Mouse (Mus musculus): Measurements from ENCODE around the gene Dnajc3. TPM values are rescaled to one million over a fixed set of nuclear protein-coding genes. Genes with fewer than 3 reads are reported as not detected.

Gene Dnajc3
- polyA plus RNA-seq, 1 experiment from 2014 or later: 23.0 TPM

DNA sequence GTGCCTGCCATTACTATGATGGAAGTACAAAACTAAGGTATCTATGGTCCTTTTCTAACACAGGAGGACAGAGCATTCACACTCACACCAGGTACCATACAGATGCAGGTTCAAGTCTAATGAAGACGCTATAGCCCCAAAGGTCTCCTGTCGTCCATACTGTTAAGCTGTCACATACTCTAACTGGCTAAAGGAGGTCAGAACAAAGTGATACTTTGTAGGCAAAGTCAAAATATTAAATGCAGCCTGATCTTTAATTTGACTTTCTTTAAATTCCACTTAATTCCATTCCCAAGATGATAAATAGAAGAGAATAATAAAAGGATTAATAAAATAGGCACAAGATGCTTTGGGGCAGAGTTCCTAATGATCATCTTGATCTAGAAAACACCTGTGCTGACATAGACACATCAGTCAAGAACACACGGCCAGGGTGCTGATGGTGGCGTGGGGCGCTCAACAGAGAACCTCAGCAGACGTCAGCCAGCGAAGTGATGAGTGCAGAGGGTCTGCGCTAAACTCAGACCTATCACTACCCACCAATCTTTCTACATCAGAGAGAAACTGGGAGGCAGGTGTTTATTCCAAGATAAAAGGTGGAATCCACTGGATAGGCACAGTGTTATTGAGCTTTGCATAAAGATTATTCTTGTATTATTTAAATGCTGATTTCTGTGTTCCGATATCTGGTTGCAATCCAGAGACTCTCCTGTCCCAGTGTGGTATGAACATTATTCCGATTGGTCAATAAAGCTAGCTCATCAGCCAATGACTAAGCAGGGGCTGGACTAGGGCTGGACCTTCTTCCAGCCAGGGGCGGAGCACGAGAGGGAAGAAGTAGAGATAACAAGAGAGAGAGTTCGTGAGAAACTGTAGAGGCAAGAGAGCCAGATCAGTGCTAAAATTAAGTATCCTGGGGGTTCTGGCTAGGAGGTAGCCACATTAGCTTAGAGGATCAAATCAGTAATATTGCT is 50.0 kb downstream of the Dnajc3 start:
- no peaks in the 10 kb centered on the region for H3K9me3 ChIP-seq
- 0 out of 2 replicates have a peak, but pooled peaks have one; percentile 3 for ATAC-seq (ENCODE audit: low FRiP score)
- no peak overlapping the region for H3K9ac ChIP-seq
- no peaks in the 10 kb centered on the region for H3K4me1 ChIP-seq
- no peaks in the 10 kb centered on the region for H3K27me3 ChIP-seq
- WGBS: 58% methylated on average over 13 of the region's 13 CpGs
- peaks cover 20% of the 10 kb centered on the region for H3K36me3 ChIP-seq (replicated peaks)
- no peak overlapping the region for H3K27ac ChIP-seq
- H3K4me2 ChIP-seq: 0 out of 2 replicates have a peak overlapping the region, but pooled peaks have one; percentile 3
- no peak overlapping the region for H3K4me3 ChIP-seq (replicated peaks)

DNA sequence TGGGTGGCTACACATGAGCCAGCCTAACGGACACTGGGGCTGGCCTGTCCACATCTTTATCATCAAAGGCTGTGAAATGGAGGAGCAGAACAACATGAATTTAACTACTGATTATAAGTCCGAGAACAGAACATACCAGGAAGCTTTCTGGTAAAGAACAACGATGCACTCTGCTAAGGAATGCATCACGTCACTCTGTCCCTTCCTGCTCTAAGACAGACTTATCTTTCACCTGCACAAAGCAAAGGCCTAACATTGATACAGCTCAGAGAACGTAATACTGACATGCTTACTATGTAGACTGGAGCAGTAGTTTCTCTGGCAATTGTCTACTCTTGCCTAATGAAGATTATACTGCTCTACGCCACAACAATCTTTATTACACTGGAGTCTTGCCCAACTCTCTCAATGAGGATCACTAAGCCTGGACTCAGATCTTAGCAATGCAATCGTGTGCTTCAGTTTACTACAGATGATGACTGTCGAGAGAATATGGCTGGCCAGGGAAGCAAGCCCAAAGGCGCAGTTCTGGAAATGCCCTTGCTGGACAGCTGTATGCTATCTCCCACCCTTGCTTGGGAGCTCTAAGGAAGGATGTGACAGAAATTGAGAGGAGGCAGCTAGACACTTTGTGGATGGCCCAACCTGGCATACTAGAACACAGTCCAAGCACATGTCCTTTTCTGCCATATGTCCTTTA is 57.6 kb downstream of the Dnajc3 start:
- H3K9ac ChIP-seq: no peak overlapping the region
- no peak for ATAC-seq (ENCODE audit: low FRiP score)
- no peak overlapping the region for H3K27ac ChIP-seq
- H3K4me1 ChIP-seq: no peaks in the 10 kb centered on the region
- WGBS: 92% methylated on average over 9 of the region's 9 CpGs
- no peak overlapping the region for H3K4me2 ChIP-seq
- no peaks in the 10 kb centered on the region for H3K27me3 ChIP-seq
- no peak overlapping the region for H3K4me3 ChIP-seq (replicated peaks)
- no peaks in the 10 kb centered on the region for H3K9me3 ChIP-seq
- H3K36me3 ChIP-seq (replicated peaks): peaks cover 46% of the 10 kb centered on the region

DNA sequence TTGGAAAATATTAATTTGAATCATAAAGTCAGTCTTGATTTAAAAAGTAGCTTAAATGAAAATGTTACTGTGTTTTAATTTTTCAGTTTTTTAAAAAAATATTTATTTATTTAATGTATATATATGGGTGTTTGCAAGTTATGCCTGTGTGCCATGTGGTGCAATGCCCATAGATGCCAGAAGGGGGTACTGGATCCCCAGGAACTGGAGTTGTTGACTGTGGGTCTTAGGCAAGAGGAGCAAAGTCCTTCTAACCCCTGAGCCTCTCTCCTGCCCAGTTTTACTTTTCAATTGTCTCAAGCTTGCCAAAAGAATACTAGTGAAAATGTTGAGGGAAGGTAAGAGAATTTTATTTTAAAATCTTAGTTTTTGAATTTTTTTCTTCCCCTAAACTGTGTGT is 65.5 kb downstream of the Dnajc3 start:
- peaks cover 7% of the 10 kb centered on the region for H3K4me1 ChIP-seq
- H3K9me3 ChIP-seq: no peaks in the 10 kb centered on the region
- H3K36me3 ChIP-seq (replicated peaks): peaks cover 10% of the 10 kb centered on the region
- no peak overlapping the region for H3K9ac ChIP-seq
- no peak for ATAC-seq (ENCODE audit: low FRiP score)
- no peak overlapping the region for H3K27ac ChIP-seq
- H3K4me2 ChIP-seq: no peak overlapping the region
- no peak overlapping the region for H3K4me3 ChIP-seq (replicated peaks)
- no peaks in the 10 kb centered on the region for H3K27me3 ChIP-seq

DNA sequence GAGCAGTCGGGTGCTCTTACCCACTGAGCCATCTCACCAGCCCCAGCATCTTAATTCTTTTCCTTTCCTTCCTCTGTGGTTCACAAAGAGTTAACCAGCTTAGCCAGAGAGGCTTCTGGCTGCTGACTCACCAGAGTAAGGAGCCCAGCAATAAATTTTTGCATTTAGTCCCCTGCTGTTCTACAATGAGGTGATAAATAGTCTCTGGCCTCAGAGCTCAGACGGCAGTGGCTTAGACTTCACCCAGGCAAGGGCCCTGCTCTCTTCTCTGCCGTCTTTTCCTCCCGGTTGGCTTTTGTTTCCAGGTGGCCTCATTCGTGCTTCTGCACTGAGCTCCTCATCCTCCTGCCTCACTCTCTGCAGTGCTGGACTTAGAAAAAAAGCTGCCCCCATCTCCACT is 68.1 kb downstream of the Dnajc3 start:
- H3K4me3 ChIP-seq (replicated peaks): 0 out of 2 replicates have a peak overlapping the region, but pooled peaks have one; percentile 10
- peaks cover 7% of the 10 kb centered on the region for H3K4me1 ChIP-seq
- no peak for ATAC-seq (ENCODE audit: low FRiP score)
- 0 out of 2 replicates have a peak overlapping the region, but pooled peaks have one; percentile 46 for H3K27ac ChIP-seq
- H3K9ac ChIP-seq: no peak overlapping the region
- 14% methylated on average over 5 of the region's 5 CpGs for WGBS
- H3K27me3 ChIP-seq: no peaks in the 10 kb centered on the region
- H3K36me3 ChIP-seq (replicated peaks): peaks cover 5% of the 10 kb centered on the region
- peak overlapping the region; percentile 75 for H3K4me2 ChIP-seq
- H3K9me3 ChIP-seq: no peaks in the 10 kb centered on the region

DNA sequence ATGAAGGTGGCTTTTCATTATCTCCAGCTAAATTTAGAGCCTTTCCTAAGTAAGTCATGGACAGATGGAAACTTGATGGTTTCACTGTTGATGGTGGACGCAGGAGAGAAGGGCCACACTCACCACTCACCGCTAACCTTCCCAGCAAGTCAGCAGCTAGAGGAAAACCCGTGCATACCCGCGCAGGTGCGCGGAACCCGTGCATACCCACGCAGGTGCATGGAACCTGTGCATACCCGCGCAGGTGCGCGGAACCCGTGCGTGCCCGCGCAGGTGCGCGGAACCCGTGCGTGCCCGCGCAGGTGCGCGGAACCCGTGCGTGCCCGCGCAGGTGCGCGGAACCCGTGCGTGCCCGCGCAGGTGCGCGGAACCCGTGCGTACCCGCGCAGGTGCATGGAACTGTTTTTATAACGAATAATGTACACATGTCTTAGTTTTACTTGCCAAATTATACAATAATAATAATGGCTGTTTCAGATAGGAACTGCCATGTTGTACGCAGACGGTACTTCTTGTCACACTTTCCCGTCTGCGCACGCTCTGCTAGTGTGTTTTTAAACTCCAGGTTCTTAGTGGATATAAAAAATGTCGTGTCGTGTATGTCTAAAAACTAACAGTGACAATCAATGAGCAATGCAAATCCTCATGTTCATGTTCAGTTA is 68.8 kb downstream of the Dnajc3 start:
- Histone ChIP-seq H3K4me2 (peak overlapping the region; percentile 75), H3K4me1 (peaks cover 7% of the 10 kb centered on the region), H3K9me3 (no peaks in the 10 kb centered on the region), H3K36me3 (replicated peaks) (no peaks in the 10 kb centered on the region), H3K27me3 (no peaks in the 10 kb centered on the region), H3K4me3 (replicated peaks) (peak overlapping the region; percentile 49), H3K9ac (peak overlapping the region; percentile 43), H3K27ac (no peak overlapping the region)
- 2% methylated on average over 49 of the region's 49 CpGs for WGBS
- ATAC-seq (ENCODE audit: low FRiP score): no peak

DNA sequence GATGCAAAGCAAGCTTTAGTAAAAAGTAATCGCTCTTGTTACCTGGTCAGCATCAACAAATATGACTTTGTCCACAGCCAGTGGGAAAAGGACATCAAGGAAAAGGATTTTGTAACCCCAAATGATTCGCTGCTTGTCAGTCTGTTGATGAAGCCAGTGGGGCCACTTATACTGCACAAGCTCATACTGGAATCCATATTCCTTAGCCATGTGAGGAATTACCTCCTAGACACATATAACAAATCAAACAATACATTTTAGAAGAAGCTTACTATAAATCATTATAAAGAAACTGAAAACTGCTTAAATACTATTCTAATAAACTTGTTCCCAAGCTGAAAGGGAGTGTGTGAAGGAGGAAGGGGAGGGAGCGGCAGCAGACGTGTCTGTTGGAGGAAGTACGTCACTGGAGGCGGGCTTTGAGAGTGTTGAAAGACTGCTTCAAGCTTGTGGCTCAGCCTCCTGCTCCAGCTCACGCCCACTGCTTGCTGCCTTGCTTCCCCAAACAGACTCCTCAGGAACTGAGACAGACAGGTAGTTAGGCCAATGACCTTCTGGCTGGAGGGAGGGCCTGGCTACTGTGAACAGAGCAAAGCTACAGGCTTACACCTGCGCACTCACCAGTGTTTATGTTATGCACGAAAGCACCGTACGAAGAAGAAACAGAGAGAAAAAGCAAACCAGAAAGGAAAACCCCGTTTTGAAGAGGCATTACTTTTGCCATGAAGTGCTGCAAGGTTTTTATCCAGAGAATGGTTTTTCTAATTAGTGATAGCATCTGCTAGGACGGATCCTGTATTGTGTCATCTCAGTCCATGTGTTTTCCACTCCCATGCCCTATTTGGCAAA is 69.6 kb downstream of the Dnajc3 start:
- Histone ChIP-seq H3K4me1 (peaks cover 7% of the 10 kb centered on the region), H3K4me2 (peak overlapping the region; percentile 75), H3K36me3 (replicated peaks) (peaks cover 6% of the 10 kb centered on the region; the same call in 1 of the 2 replicates), H3K27ac (peak overlapping the region; percentile 73), H3K4me3 (replicated peaks) (peak overlapping the region; percentile 49), H3K9me3 (no peaks in the 10 kb centered on the region), H3K9ac (peak overlapping the region; percentile 47), H3K27me3 (no peaks in the 10 kb centered on the region)
- peak; percentile 100 for ATAC-seq (ENCODE audit: low FRiP score)
- WGBS: under 1% methylated on average over 13 of the region's 13 CpGs

DNA sequence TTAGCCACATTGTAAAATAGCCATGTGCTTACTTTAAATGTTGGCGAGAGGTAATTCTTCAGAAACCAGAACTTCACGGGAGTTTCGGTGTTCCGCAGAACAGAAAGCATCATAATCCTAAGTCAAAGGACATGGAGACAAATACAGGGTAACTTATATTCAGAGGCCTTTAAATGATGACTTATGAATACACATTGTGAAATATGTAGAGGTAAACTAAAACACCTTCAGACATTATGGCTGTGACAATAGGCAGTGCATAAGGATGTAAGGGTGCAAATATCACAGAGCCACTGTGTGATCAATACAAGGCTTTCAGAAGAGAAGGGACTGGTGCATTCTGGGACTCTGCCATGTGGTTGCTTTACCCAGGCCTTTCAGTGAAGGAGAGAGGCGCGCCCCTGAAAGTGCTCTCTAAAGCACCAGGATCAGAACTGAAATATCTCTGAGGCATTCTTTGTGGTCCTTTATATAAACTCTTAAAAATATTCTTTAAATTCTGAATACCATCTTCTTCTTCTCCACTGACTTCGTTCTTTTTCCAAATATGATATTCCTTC is 70.3 kb downstream of the Dnajc3 start:
- H3K27ac ChIP-seq: peak overlapping the region; percentile 73; the same call in 1 of the 2 replicates
- H3K27me3 ChIP-seq: no peaks in the 10 kb centered on the region
- WGBS: 50% methylated on average over 7 of the region's 7 CpGs
- no peaks in the 10 kb centered on the region for H3K9me3 ChIP-seq
- peak overlapping the region; percentile 49 for H3K4me3 ChIP-seq (replicated peaks)
- peak overlapping the region; percentile 47; the same call in 1 of the 2 replicates for H3K9ac ChIP-seq
- peak overlapping the region; percentile 75 for H3K4me2 ChIP-seq
- H3K4me1 ChIP-seq: peaks cover 7% of the 10 kb centered on the region
- H3K36me3 ChIP-seq (replicated peaks): peaks cover 12% of the 10 kb centered on the region; the same call in 1 of the 2 replicates
- ATAC-seq (ENCODE audit: low FRiP score): no peak

DNA sequence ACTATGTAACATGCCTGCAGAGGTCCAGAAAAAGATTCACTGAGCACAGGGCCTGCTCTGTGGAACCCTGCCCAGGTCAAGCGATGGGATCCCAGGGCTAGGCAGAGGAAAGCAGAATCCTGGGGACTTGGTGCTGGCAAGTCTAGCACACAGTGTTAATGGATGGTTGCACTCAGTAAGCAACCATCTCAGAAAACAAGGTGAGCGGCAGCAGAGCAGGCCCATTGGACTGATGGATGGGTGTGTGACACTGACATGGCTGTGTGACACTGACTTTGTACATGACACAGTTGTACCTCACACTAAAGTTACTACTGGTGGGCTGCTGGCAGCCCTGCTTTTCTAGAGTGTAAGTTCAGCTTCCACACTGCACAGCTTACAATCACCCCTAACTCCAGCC is 71.8 kb downstream of the Dnajc3 start:
- Histone ChIP-seq H3K4me1 (peaks cover 7% of the 10 kb centered on the region), H3K9me3 (no peaks in the 10 kb centered on the region), H3K4me2 (no peak overlapping the region), H3K27me3 (no peaks in the 10 kb centered on the region), H3K36me3 (replicated peaks) (peaks cover 12% of the 10 kb centered on the region; the same call in 1 of the 2 replicates), H3K27ac (no peak overlapping the region), H3K4me3 (replicated peaks) (no peak overlapping the region), H3K9ac (no peak overlapping the region)
- WGBS: 100% methylated on average over 2 of the region's 2 CpGs
- no peak for ATAC-seq (ENCODE audit: low FRiP score)

DNA sequence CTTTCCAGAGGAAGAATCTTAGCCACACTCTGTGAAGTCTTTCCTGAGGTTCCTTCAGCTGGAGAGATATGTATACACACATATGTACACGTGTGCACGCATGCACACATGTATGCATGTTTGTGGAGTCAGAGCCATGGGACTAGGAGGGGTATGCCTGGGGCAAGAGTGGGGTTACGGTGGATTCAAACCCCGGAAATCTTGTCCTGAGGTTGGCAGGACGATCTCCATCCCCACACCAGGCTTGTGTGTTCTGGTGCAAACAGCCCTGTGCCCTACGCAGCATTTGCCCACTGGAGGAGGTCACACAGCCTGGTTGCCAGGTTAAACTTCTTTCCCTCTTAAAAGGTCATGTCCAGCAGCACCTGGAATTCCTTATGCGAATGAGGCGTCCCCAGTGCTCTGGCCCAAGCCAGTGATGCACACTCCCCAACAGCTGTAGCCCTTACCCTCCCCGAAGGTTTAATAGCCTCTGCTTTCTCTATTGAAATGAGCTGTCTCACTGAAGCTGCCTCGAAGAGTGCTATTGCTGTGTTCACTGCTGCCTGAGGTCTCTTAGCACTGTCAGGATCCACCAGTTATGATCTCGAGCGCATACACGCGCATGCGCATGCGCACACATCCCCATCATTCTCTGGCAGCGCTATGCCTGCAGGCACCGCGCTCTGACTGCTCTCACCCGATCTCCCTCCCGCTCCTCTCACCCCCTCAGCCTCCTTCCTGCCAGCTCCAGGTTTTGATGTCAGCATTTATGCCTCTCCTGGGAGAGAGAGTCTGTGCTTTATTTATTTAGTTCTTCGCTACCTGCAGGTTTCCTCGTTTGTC is 75.0 kb downstream of the Dnajc3 start:
- H3K4me1 ChIP-seq: peaks cover 4% of the 10 kb centered on the region; the same call in 1 of the 2 replicates
- H3K4me2 ChIP-seq: peak overlapping the region; percentile 35
- H3K9me3 ChIP-seq: no peaks in the 10 kb centered on the region
- no peaks in the 10 kb centered on the region for H3K27me3 ChIP-seq
- WGBS: 64% methylated on average over 23 of the region's 23 CpGs
- H3K36me3 ChIP-seq (replicated peaks): peaks cover 20% of the 10 kb centered on the region; the same call in 1 of the 2 replicates
- no peak overlapping the region for H3K9ac ChIP-seq
- peak overlapping the region; percentile 47; the same call in 1 of the 2 replicates for H3K27ac ChIP-seq
- H3K4me3 ChIP-seq (replicated peaks): no peak overlapping the region
- ATAC-seq (ENCODE audit: low FRiP score): peak; percentile 88

DNA sequence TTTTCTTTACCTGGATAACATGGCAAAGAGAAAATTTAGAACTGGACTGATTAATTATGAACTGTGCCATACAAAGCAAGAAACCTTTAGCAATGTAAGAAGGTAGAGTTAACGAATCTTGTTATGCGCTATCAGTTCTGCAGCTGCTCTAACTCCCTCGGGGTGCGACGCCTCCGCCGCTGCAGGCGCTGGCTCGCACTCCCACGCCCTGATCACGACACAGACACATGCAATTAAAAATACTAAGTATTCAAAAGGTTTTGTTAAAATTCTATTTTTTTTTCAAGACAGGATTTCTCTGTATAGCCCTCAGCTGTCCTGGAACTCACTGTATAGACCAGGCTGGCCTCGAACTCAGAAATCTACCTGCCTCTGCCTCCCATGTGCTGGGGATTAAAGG is 75.8 kb downstream of the Dnajc3 start:
- H3K36me3 ChIP-seq (replicated peaks): peaks cover 20% of the 10 kb centered on the region; the same call in 1 of the 2 replicates
- H3K9ac ChIP-seq: no peak overlapping the region
- no peak overlapping the region for H3K4me2 ChIP-seq
- no peak overlapping the region for H3K4me3 ChIP-seq (replicated peaks)
- peak; percentile 30; the same call in 1 of the 2 replicates for ATAC-seq (ENCODE audit: low FRiP score)
- no peaks in the 10 kb centered on the region for H3K4me1 ChIP-seq
- no peaks in the 10 kb centered on the region for H3K27me3 ChIP-seq
- no peaks in the 10 kb centered on the region for H3K9me3 ChIP-seq
- WGBS: 74% methylated on average over 12 of the region's 12 CpGs
- H3K27ac ChIP-seq: 0 out of 2 replicates have a peak overlapping the region, but pooled peaks have one; percentile 27
